Mouse (Mus musculus) megakaryocyte, embryonic 14.5 days (primary cell): Measurements from ENCODE around the gene Cd300ld4.

ENCODE experiments used
- FLI1 ChIP-seq: IDR thresholded peaks from 2 replicates; pipeline ENCODE4 v1.6.1; 2012; ENCODE audit warnings: low read length, inconsistent platforms, mixed read lengths
- GATA1 ChIP-seq: IDR thresholded peaks from 3 replicates; pipeline ENCODE4 v1.6.1; 2012; ENCODE audit warnings: mixed read lengths, low read length, inconsistent platforms, borderline replicate concordance

- no peak for TF ChIP-seq GATA1
- no peak for TF ChIP-seq FLI1
Measured at GRCm38 (mm10) chr11:115066768-115067167, 40.0 kb upstream of the Cd300ld4 start.
